Mouse (Mus musculus) inflammation-experienced regulatory T-cells, adult 16 weeks (primary cell): ENCODE measurements around the gene Ceacam1. TPM values are rescaled to one million over a fixed set of nuclear protein-coding genes. Genes with fewer than 3 reads are reported as not detected.

ENCODE experiments used
- polyA plus RNA-seq: library from polyadenylated mRNA; unstranded; fragments of 100-300 nt; shearing (Covaris generic); gene quantifications from one replicate; pipeline ENCODE4 v1.2.1, GENCODE M21; 2017

The Ceacam1 gene
- polyA plus RNA-seq = 0.60 TPM

GRCm38 (mm10) chr7:25477091-25477751 lies at the start of gene Ceacam1:
Ceacam1 (minus strand) TSS chr7:25477603.

GRCm38 (mm10) chr7:25412833-25413441 lies 64.5 kb downstream of the Ceacam1 start, which contains the start of gene Cxcl17:
Cxcl17 (minus strand) TSS chr7:25412886.

Other genes starting within 250 kb of the Ceacam1 start
- 7.3 TPM for gene Gsk3a, start 239.8 kb downstream of the Ceacam1 start, polyA plus RNA-seq
- 0.73 TPM for gene Erf, start 226.8 kb downstream of the Ceacam1 start, polyA plus RNA-seq
- 25.5 TPM for gene Cic, start 209.9 kb downstream of the Ceacam1 start, polyA plus RNA-seq
- gene Pafah1b3, start 179.6 kb downstream of the Ceacam1 start, polyA plus RNA-seq = 49.2 TPM
- not detected for gene Prr19, start 176.2 kb downstream of the Ceacam1 start, polyA plus RNA-seq
- gene Tmem145, start 171.5 kb downstream of the Ceacam1 start, polyA plus RNA-seq = not detected
- gene Megf8, start 160.4 kb downstream of the Ceacam1 start, polyA plus RNA-seq = 0.46 TPM
- gene Cnfn, start 107.9 kb downstream of the Ceacam1 start, polyA plus RNA-seq = not detected
- gene Lipe, start 78.9 kb downstream of the Ceacam1 start, polyA plus RNA-seq = 16.9 TPM
- gene Cxcl17, start 64.7 kb downstream of the Ceacam1 start, polyA plus RNA-seq = 0.52 TPM
- not detected for gene Ceacam2, start 62.3 kb upstream of the Ceacam1 start, polyA plus RNA-seq
- gene Erich4, start 138.3 kb upstream of the Ceacam1 start, polyA plus RNA-seq = not detected
- gene Dmac2, start 141.8 kb upstream of the Ceacam1 start, polyA plus RNA-seq = 78.3 TPM
- gene B3gnt8, start 149.1 kb upstream of the Ceacam1 start, polyA plus RNA-seq = 0.84 TPM
- gene Bckdha, start 181.4 kb upstream of the Ceacam1 start, polyA plus RNA-seq = 58.4 TPM
- gene Exosc5, start 181.6 kb upstream of the Ceacam1 start, polyA plus RNA-seq = 124 TPM
- gene Tmem91, start 197.6 kb upstream of the Ceacam1 start, polyA plus RNA-seq = 5.8 TPM
- 57.4 TPM for gene B9d2, start 203.2 kb upstream of the Ceacam1 start, polyA plus RNA-seq
- gene Tgfb1, start 209.4 kb upstream of the Ceacam1 start, polyA plus RNA-seq = 74.0 TPM
- gene Ccdc97, start 241.5 kb upstream of the Ceacam1 start, polyA plus RNA-seq = 78.0 TPM